Comparison of ENCODE assay signal across 22 mouse cellular contexts in genomic region chr16:29790064-29790463, GRCm38 (mm10).
"Had no signal": no experiment of that assay in that cellular context is flagged by ENCODE, and none has a peak within 500 bp of the region (broad histone marks: within the 10 kb centered on the region; RNA-seq: fewer than 3 reads in every experiment).

No protein-coding gene starts in this region.

- ATAC-seq: hindbrain, postnatal 0 days; liver, embryonic 12.5 days had no signal

- H3K9ac ChIP-seq: heart, embryonic 12.5 days; hindbrain, embryonic 13.5 days; hindbrain, embryonic 15.5 days; kidney, embryonic 15.5 days; limb, embryonic 13.5 days; limb, embryonic 15.5 days; liver, embryonic 12.5 days had no signal

- H3K27me3 ChIP-seq: hindbrain, embryonic 15.5 days; kidney, embryonic 15.5 days; limb, embryonic 15.5 days had no signal

- H3K4me2 ChIP-seq: heart, embryonic 12.5 days; hindbrain, embryonic 13.5 days; hindbrain, embryonic 15.5 days; kidney, embryonic 15.5 days; limb, embryonic 13.5 days; limb, embryonic 15.5 days; liver, embryonic 12.5 days had no signal

- H3K9me3 ChIP-seq: hindbrain, embryonic 15.5 days; kidney, embryonic 15.5 days had no signal

- H3K36me3 ChIP-seq: heart, embryonic 10.5 days; heart, embryonic 12.5 days; hindbrain, embryonic 13.5 days; hindbrain, embryonic 15.5 days; kidney, embryonic 15.5 days; limb, embryonic 13.5 days; limb, embryonic 15.5 days; liver, embryonic 12.5 days had no signal

- DNase-seq: gastrocnemius, postnatal 14 days; gastrocnemius, postnatal 36 days; heart, adult 18-20 months; heart, postnatal 10 days; heart, postnatal 36 days; kidney, adult 11 months; kidney, adult 2 months; kidney, adult 9 months; kidney, postnatal 14 days; layer of hippocampus, adult 9-11 months; layer of hippocampus, postnatal 36 days; left cerebral cortex, postnatal 4 days had no signal

- H3K4me1 ChIP-seq: hindbrain, embryonic 13.5 days; hindbrain, embryonic 15.5 days had no signal

- H3K27ac ChIP-seq: heart, embryonic 10.5 days; hindbrain, embryonic 13.5 days; hindbrain, embryonic 15.5 days; hindbrain, postnatal 0 days; kidney, postnatal 0 days; limb, embryonic 13.5 days; limb, embryonic 15.5 days; liver, embryonic 12.5 days had no signal

- H3K4me3 ChIP-seq: heart, embryonic 10.5 days; heart, embryonic 12.5 days; hindbrain, embryonic 13.5 days; hindbrain, embryonic 15.5 days; kidney, embryonic 15.5 days; limb, embryonic 13.5 days; limb, embryonic 15.5 days; liver, embryonic 12.5 days had no signal
